Mouse (Mus musculus) thymus, adult 18-20 months (tissue): ENCODE measurements around the gene Ksr1.
"Not testable (repeated sequence)": the region's sequence is repeated elsewhere in the genome, so short reads cannot be mapped to it uniquely, and the experiment has no call there.

ENCODE experiments used
- DNase-seq, 2 experiments: peaks; one replicate each; pipeline ENCODE4 v3.0.0; 2022; ENCODE audit warnings: mixed read lengths in 2 of 2

The Ksr1 gene

DNA sequence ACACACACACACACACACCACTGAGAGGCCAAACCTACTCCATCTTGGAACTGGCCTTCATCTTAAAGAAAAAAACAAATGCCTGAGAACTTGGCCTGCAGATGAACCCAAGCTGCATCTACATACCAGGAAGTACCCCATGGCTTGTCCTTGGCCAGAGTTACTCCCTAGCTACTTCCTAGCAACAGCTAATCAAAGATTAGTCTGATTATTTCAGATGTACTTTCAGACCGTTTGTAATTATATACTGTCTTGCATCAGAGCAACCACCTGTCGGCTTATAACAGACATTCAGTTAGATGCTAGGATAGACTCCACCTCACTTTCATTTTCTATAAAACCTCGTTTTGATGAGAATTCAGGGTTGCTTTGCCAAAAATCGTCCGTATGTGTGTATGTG, 139.8 kb downstream of the Ksr1 start:
- DNase-seq = peak in 1 of 2 experiments; percentile 2

GRCm38 (mm10) chr11:79005578-79006394, 140.4 kb downstream of the Ksr1 start:
- DNase-seq = peak; percentile 2 to 22

DNA sequence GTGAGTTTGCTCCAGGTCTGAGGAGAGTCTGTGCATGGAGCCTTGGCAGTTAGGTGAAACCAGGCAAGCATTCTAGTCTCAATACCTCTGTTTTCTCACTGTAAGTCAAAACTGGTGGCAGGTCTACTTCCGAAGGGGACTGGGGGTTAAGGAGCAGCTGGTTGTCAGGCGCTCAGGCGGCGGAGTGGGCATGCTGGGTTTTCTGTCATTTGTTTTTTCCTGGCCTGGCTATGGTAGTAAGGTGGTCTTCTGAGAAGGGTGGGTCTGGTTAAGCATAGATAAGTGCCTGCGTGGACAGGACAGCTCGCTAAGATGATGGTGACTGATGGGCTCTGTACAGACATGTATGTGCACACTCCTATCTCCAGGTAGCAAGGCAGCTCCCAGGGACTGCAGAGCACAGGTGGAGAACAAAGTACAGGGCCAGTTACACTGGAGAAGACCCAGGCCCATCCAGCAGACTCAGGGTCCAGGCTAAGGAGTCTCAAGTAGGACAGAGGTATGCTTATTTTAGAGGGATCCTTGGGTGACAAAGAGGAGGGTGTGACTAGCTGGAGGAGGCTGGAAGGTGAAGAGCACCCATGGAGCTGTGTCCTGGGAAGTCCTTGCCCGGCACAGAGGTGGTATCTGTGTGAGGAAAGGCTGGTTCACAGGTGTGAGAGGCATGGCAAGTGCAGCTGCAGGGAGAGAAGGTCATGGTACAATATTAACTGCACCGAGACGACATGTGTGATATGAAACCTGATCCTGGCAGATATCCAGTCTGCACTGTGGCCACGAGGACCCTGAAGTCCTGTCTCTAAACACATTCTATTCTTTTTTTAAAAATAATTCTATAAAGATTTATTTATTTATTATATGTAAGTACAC, 142.2 kb downstream of the Ksr1 start:
- DNase-seq = peak in 1 of 2 experiments; percentile 39

GRCm38 (mm10) chr11:79003053-79003768, 143.0 kb downstream of the Ksr1 start:
- DNase-seq = peak in 1 of 2 experiments; percentile 76

GRCm38 (mm10) chr11:79002551-79002951, 143.7 kb downstream of the Ksr1 start:
- DNase-seq = peak in 1 of 2 experiments; percentile 15

- no peak for DNase-seq
These were observed 144.3 kb downstream of the Ksr1 start for GRCm38 (mm10) chr11:79001871-79002270.

GRCm38 (mm10) chr11:78999118-78999517, 147.1 kb downstream of the Ksr1 start:
- no peak for DNase-seq

DNA sequence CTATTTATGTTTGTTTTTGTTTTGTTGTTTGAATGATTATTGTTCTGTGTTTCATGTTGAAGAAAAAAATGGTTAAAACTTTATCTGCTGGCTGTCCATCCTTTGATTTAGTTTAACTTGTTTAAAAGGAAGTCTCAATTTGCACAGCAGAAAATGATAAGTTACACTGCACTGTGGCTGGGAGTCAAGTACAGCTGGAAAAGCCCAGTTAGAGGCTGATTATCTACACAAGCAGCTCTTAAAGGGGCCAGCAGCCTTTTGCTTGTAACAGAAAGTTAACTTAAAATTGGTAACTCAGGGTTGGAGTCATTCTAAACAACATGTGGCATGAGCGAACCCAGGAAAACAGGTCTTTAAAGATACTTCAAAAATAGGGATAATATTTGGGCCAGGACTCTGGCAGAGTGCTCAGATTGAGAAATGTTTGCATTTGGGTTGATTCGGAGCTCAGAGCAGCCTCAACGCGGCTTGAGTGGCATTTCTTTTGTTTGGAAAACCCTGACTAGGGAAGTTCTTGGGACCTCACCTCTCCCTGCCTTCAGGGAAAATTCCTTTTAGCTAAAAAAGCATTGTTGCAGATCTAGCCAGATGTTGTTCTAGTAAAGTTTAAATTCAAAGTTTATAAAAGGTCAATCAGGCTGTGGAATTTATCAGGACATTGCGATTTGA, 155.2 kb downstream of the Ksr1 start:
- not testable (repeated sequence) for DNase-seq

DNA sequence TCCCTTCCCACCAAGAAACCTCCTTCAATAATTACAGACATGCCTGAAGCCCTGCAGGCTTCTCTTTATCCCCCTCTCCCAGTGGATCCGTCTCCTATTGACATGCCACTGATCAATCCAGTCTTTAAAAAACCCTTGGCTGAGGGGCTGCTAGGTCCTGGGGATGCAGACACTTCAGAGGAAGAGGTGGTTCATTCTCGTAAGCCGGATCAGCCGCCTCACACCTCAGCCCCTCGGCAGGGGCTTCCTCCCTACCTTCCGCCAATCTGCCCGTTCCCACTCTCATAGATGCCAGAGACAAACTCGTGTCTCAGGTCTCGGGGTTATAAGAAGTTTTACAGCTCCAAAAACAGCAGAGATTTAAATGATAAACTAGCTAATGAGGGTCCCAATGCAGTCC, 156.1 kb downstream of the Ksr1 start:
- no peak for DNase-seq

GRCm38 (mm10) chr11:78989206-78989605, 157.0 kb downstream of the Ksr1 start:
- DNase-seq = not testable (repeated sequence)

GRCm38 (mm10) chr11:78986311-78987002, 159.8 kb downstream of the Ksr1 start:
- no peak for DNase-seq

- no peak for DNase-seq
These were observed 160.7 kb downstream of the Ksr1 start for GRCm38 (mm10) chr11:78985505-78985904.

DNA sequence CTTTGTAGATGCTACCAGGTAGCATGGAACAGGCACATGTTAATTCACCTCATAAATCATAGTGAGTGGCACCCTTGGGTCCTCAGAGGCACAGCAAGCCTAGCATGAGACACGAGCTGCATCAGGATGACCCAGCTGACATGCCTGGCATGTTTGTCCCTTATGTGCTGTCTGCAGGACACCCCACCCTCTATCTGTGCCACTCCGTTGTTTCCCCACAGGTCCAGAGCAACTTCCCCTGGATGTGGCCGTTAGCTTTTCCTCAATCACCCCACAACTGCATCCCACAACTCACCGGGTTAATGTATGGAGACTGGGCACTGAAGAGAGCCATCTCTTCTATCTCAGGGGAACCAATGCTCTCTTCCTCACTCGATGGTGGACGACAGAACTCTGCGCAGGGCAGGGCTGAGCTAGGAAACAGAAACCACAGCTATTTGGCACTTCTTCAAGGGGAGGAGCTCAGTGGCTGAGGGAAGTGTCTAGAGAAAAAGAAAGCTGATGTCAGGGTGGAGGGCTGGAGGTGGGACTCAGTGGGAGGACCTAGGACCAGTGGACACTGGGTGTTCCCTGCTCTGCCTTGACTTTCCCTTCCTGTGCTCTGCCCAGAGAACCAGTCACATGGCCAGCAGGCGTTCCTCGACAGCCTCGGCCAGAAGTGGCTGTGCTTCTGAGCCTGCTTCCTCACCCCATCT, 161.6 kb downstream of the Ksr1 start, which contains the start of gene Lgals9:
TSS of gene Lgals9 (minus strand) at position 464 of the 695 bp plus-strand sequence.
- DNase-seq = peak; percentile 53 to 72

DNA sequence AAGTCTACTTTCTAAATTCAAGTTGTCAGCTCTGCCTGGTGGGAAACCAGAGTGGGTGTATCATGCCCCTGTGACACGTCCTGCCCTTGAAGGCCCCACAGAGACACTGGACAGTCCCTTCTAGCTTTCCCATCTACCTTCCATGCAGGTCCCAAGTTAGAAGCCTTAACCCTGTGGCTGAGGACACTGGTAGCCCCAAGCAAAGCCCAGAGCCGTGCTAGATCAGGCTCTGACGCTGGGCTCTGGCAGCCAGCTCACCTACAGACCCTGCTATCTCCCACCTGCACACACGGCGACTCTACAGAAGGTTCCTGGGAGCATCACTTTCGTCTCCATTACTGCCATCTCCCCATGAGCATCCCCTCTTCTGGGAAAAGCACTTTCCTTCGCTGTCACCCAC, 162.7 kb downstream of the Ksr1 start:
- DNase-seq = no peak

GRCm38 (mm10) chr11:78982513-78983291, 163.5 kb downstream of the Ksr1 start:
- DNase-seq = peak in 1 of 2 experiments; percentile 53

GRCm38 (mm10) chr11:78982042-78982441, 164.2 kb downstream of the Ksr1 start:
- DNase-seq = no peak

DNA sequence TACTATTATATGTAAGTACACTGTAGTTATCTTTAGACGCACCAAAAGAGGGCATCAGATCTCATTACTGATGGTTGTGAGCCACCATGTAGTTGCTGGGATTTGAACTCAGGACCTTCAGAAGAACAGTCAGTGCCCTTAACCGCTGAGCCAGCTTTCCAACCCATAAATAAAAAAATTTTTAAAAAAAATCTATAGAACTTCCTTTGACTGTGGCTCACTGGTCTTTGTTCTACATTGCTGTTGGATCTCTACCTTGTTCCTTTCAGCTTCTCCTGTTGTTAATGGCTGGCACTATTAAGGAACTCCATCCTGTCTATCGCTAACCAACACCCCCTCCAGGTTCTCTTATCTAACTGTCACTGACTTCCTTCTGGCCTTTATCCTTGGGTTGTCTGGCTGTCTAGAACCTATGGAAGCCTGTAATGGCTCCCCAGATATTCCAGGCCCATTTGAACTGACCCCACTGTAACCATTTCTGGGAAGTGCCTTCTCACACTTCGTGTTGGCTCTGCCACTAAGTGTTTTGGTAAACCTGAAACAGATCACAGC, 166.0 kb downstream of the Ksr1 start:
- DNase-seq = no peak

- no peak for DNase-seq
These were observed 167.8 kb downstream of the Ksr1 start for GRCm38 (mm10) chr11:78978176-78979019.
